Mouse (Mus musculus): ENCODE data around the gene Hhex. TPM values are rescaled to one million over a fixed set of nuclear protein-coding genes. Genes with fewer than 3 reads are reported as not detected.

Hhex gene
- polyA plus RNA-seq, 1 experiment from 2014 or later = 7.2 TPM

DNA sequence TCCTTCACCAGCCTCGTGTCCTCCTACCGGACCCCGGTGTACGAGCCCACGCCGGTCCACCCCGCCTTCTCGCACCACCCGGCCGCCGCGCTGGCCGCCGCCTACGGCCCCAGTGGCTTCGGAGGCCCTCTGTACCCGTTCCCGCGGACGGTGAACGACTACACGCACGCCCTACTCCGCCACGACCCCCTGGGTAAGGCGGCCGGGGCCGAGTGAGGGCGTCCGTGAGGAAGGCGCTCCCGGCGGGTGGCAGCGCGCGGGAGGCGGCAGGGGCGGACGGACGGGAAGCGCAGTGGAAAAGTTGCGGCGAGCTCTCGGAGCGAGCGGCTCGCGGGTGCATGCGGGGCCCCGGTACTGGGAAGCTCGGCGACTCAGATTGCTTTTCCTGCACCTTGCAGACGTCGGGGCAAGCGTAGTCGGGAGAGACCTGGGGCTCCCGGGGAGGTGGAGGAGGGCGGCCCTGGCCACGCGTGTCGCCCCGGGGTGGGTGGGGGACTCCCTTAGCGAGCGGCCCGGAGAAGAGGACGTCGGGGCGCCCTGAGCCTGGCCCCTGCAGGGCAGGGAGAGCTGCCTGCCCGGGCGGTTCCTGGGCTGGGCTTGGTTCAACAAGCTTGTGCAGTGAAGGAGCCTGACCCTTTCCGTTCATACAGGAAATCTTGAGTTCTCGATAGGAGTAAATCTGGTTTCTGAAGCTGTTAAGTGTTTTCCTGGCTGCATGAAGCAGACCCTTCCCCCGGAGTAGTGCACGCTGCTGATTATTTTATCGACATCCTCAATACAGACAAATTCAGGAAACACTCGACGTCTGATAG, 637 bp downstream of the Hhex start:
- peak overlapping the region; percentile 41 for H3K4me3 ChIP-seq
- 0 out of 2 replicates have a peak overlapping the region, but pooled peaks have one; percentile 53 for H3K9ac ChIP-seq
- H3K36me3 ChIP-seq = no peaks in the 10 kb centered on the region
- H3K4me2 ChIP-seq = peak overlapping the region; percentile 58
- under 1% methylated on average over 77 of the region's 77 CpGs for WGBS
- ATAC-seq (ENCODE audit: low FRiP score) = peak; percentile 59; the same call in 1 of the 2 replicates
- peaks cover 96% of the 10 kb centered on the region for H3K27me3 ChIP-seq
- H3K27ac ChIP-seq = peak overlapping the region; percentile 30; the same call in 1 of the 2 replicates
- H3K4me1 ChIP-seq (replicated peaks) = peaks cover 19% of the 10 kb centered on the region
- H3K9me3 ChIP-seq = no peaks in the 10 kb centered on the region

- ATAC-seq (ENCODE audit: low FRiP score) = no peak
- no peak overlapping the region for H3K4me2 ChIP-seq
- H3K9me3 ChIP-seq = no peaks in the 10 kb centered on the region
- no peak overlapping the region for H3K27ac ChIP-seq
- no peaks in the 10 kb centered on the region for H3K36me3 ChIP-seq
- peaks cover 95% of the 10 kb centered on the region for H3K27me3 ChIP-seq
- H3K4me1 ChIP-seq (replicated peaks) = peaks cover 19% of the 10 kb centered on the region
- H3K9ac ChIP-seq = no peak overlapping the region
- H3K4me3 ChIP-seq = no peak overlapping the region
- 4% methylated on average over 10 of the region's 10 CpGs for WGBS
Measured at GRCm38 (mm10) chr19:37435853-37436174, 1.2 kb downstream of the Hhex start.

GRCm38 (mm10) chr19:37436514-37437288, 2.1 kb downstream of the Hhex start:
- H3K4me2 ChIP-seq = no peak overlapping the region
- H3K36me3 ChIP-seq = no peaks in the 10 kb centered on the region
- WGBS = 4% methylated on average over 28 of the region's 28 CpGs
- H3K27me3 ChIP-seq = peaks cover 95% of the 10 kb centered on the region
- no peak overlapping the region for H3K27ac ChIP-seq
- peaks cover 19% of the 10 kb centered on the region for H3K4me1 ChIP-seq (replicated peaks)
- ATAC-seq (ENCODE audit: low FRiP score) = no peak
- H3K4me3 ChIP-seq = no peak overlapping the region
- no peaks in the 10 kb centered on the region for H3K9me3 ChIP-seq
- H3K9ac ChIP-seq = no peak overlapping the region

DNA sequence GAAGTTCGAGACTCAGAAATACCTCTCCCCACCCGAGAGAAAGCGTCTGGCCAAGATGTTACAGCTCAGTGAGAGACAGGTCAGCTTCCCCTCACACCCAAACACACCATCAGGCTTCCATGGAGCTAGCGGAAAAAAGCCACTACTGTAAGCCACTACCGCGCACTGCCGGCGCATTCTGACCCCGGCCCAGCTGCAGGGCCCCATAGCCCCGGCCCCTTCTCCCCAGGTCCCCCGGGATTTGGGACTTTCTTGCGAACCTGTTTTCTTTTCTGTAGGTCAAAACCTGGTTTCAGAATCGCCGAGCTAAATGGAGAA, 2.6 kb downstream of the Hhex start:
- Histone ChIP-seq H3K36me3 (no peaks in the 10 kb centered on the region), H3K9me3 (no peaks in the 10 kb centered on the region), H3K27ac (no peak overlapping the region), H3K4me3 (no peak overlapping the region), H3K27me3 (peaks cover 94% of the 10 kb centered on the region), H3K4me1 (replicated peaks) (peaks cover 19% of the 10 kb centered on the region), H3K9ac (no peak overlapping the region), H3K4me2 (no peak overlapping the region)
- ATAC-seq (ENCODE audit: low FRiP score) = no peak
- 2% methylated on average over 14 of the region's 14 CpGs for WGBS

- WGBS = 77% methylated on average over 4 of the region's 4 CpGs
- no peaks in the 10 kb centered on the region for H3K36me3 ChIP-seq
- no peak for ATAC-seq (ENCODE audit: low FRiP score)
- peaks cover 4% of the 10 kb centered on the region for H3K4me1 ChIP-seq (replicated peaks)
- no peak overlapping the region for H3K4me3 ChIP-seq
- H3K9ac ChIP-seq = no peak overlapping the region
- H3K9me3 ChIP-seq = no peaks in the 10 kb centered on the region
- peaks cover 73% of the 10 kb centered on the region for H3K27me3 ChIP-seq
- H3K4me2 ChIP-seq = no peak overlapping the region
- H3K27ac ChIP-seq = no peak overlapping the region
Measured at GRCm38 (mm10) chr19:37440181-37440580, 5.6 kb downstream of the Hhex start.

GRCm38 (mm10) chr19:37440708-37441475, 6.3 kb downstream of the Hhex start:
- no peaks in the 10 kb centered on the region for H3K4me1 ChIP-seq (replicated peaks)
- H3K4me2 ChIP-seq = no peak overlapping the region
- H3K9me3 ChIP-seq = no peaks in the 10 kb centered on the region
- 73% methylated on average over 15 of the region's 16 CpGs for WGBS
- no peak overlapping the region for H3K4me3 ChIP-seq
- H3K9ac ChIP-seq = no peak overlapping the region
- no peak for ATAC-seq (ENCODE audit: low FRiP score)
- H3K27ac ChIP-seq = no peak overlapping the region
- H3K36me3 ChIP-seq = no peaks in the 10 kb centered on the region
- H3K27me3 ChIP-seq = peaks cover 66% of the 10 kb centered on the region

DNA sequence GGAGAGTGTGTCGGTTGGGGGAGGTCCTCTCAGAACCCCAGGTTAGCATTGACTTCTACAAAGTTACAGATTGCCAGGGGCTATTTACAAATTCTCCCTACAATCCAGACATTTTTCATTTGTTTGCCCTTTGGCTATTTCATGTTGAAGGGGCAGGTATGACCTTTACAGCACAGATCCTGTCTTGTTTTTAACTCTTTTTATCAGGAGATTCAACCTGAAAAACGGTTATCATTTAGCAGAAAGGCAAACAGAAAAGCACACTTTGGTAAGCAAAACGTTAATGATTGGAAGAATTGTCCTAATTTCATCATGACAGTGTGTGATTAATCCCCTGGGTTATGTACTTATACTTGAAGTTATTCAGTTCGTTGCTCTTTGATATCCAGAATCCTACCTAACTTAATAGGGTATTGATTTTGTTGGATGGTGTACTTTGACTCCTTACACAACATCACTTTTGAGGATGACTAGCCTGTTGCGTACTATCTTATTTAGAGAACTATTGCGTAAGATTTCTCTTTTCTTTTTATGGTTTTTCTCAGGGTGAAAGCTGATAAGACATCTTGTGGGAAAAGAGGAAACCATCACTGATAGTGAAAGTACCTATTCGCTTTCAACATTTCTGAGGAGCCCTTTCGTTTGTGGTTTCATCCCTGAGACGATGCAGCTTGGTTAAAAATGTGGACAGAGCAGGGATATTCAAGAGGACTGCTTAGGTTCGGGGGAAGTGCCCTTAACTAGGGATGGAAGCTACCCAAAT, 8.1 kb downstream of the Hhex start:
- Histone ChIP-seq H3K27ac (no peak overlapping the region), H3K27me3 (peaks cover 48% of the 10 kb centered on the region), H3K4me2 (no peak overlapping the region), H3K9ac (no peak overlapping the region), H3K36me3 (no peaks in the 10 kb centered on the region), H3K4me3 (no peak overlapping the region), H3K4me1 (replicated peaks) (no peaks in the 10 kb centered on the region), H3K9me3 (no peaks in the 10 kb centered on the region)
- WGBS = 80% methylated on average over 10 of the region's 10 CpGs
- ATAC-seq (ENCODE audit: low FRiP score) = no peak

DNA sequence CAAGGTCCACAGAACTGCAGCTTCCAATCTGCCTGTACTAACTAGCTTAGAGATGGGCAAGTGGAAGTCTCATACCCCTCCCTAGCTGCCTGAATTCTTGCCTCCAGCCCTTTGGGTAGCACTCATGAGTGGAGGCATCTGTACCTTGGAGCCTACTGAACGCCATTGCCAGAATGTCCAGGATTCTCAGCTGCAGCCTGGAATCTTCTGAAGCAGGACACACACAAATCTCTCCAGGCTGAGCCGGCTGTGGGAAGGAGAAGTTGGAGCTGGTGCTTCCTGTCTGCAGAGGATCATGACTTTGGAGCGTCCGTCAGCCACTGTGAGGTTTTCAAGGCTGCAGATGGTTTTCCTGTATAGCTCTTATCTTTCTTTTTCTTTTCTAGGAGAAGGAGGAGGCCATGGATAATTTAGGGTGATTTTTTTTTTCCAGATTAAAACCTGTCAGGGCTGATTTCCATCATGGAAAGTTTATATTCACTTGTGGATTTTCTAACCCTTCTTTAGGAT, 9.1 kb downstream of the Hhex start:
- Histone ChIP-seq H3K9me3 (no peaks in the 10 kb centered on the region), H3K9ac (no peak overlapping the region), H3K27me3 (peaks cover 40% of the 10 kb centered on the region), H3K4me1 (replicated peaks) (no peaks in the 10 kb centered on the region), H3K4me3 (no peak overlapping the region), H3K27ac (no peak overlapping the region), H3K4me2 (no peak overlapping the region), H3K36me3 (no peaks in the 10 kb centered on the region)
- no peak for ATAC-seq (ENCODE audit: low FRiP score)
- WGBS = 85% methylated on average over 4 of the region's 4 CpGs

GRCm38 (mm10) chr19:37448212-37448611, 13.6 kb downstream of the Hhex start:
- 77% methylated on average over 5 of the region's 5 CpGs for WGBS
- ATAC-seq (ENCODE audit: low FRiP score) = no peak
- Histone ChIP-seq H3K4me3 (no peak overlapping the region), H3K9ac (no peak overlapping the region), H3K4me1 (replicated peaks) (no peaks in the 10 kb centered on the region), H3K27me3 (peaks cover 3% of the 10 kb centered on the region; the same call in 1 of the 2 replicates), H3K4me2 (no peak overlapping the region), H3K27ac (no peak overlapping the region), H3K9me3 (no peaks in the 10 kb centered on the region), H3K36me3 (no peaks in the 10 kb centered on the region)

- no peak overlapping the region for H3K9ac ChIP-seq
- no peaks in the 10 kb centered on the region for H3K27me3 ChIP-seq
- 94% methylated on average over 3 of the region's 3 CpGs for WGBS
- no peak overlapping the region for H3K4me2 ChIP-seq
- H3K4me3 ChIP-seq = no peak overlapping the region
- H3K36me3 ChIP-seq = no peaks in the 10 kb centered on the region
- no peak for ATAC-seq (ENCODE audit: low FRiP score)
- no peaks in the 10 kb centered on the region for H3K9me3 ChIP-seq
- no peak overlapping the region for H3K27ac ChIP-seq
- H3K4me1 ChIP-seq (replicated peaks) = no peaks in the 10 kb centered on the region
Measured at GRCm38 (mm10) chr19:37449246-37449645, 14.6 kb downstream of the Hhex start.

DNA sequence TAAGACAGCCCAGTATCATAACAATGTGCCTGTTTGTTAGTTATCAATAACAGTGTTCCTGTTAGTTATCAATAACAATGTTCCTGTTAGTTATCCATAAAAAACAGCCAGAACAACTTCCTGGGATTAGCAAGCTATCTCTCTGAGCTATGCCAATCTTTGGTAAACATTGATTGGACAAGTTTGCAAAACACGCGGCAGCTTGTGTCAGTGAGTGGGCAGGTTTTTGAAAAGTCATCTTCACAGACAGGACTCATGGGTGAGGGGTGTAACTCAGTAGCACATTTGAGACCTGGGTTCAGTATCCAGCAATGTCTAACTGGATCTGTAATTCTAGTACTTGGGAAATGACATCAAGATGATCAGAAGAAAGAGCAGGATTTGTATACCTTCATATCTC, 20.9 kb downstream of the Hhex start:
- no peaks in the 10 kb centered on the region for H3K4me1 ChIP-seq (replicated peaks)
- no peaks in the 10 kb centered on the region for H3K27me3 ChIP-seq
- no peak for ATAC-seq (ENCODE audit: low FRiP score)
- no peak overlapping the region for H3K27ac ChIP-seq
- 98% methylated on average over 2 of the region's 2 CpGs for WGBS
- H3K4me3 ChIP-seq = no peak overlapping the region
- no peaks in the 10 kb centered on the region for H3K9me3 ChIP-seq
- no peak overlapping the region for H3K9ac ChIP-seq
- no peak overlapping the region for H3K4me2 ChIP-seq
- no peaks in the 10 kb centered on the region for H3K36me3 ChIP-seq

DNA sequence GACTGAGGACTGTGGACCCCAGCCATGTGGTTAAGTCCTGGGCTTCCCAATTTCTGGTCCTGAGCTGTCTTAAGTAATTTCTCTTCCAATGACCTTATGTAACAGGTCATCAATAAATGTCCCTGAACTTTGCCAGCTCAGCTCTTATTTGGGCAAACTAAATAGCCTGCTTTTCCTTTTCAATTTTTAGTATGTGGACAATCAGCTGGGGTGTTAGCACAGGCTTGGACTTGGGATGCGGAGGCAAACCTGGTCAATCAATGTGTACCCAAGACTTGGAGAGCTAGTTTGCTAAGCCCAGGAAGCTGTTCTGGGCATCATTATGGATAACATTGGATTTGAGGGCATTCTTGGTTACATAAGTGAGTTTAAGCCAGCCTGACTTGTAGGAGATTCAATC, 21.4 kb downstream of the Hhex start:
- H3K4me1 ChIP-seq (replicated peaks) = no peaks in the 10 kb centered on the region
- H3K9me3 ChIP-seq = no peaks in the 10 kb centered on the region
- ATAC-seq (ENCODE audit: low FRiP score) = no peak
- no peak overlapping the region for H3K9ac ChIP-seq
- 98% methylated on average over 1 of the region's 1 CpGs for WGBS
- no peaks in the 10 kb centered on the region for H3K27me3 ChIP-seq
- H3K36me3 ChIP-seq = no peaks in the 10 kb centered on the region
- no peak overlapping the region for H3K4me3 ChIP-seq
- no peak overlapping the region for H3K4me2 ChIP-seq
- H3K27ac ChIP-seq = no peak overlapping the region
